Mouse (Mus musculus): ENCODE measurements around the gene Gm28047. TPM values are rescaled to one million over a fixed set of nuclear protein-coding genes. Genes with fewer than 3 reads are reported as not detected.
"Not testable (repeated sequence)": the region's sequence is repeated elsewhere in the genome, so short reads cannot be mapped to it uniquely, and the experiment has no call there.

The Gm28047 gene
- polyA plus RNA-seq, 1 experiment from 2014 or later: not detected

- TF ChIP-seq CTCF (IDR thresholded peaks at IDR 0.05; ENCODE audit: low read depth): no peak
- peak overlapping the region; percentile 77 for H3K4me3 ChIP-seq (ENCODE audit: low read depth, low read length)
- WGBS: 82% methylated on average over 8 of the region's 8 CpGs
- H3K9me3 ChIP-seq (ENCODE audit: low read depth, low read length): no peaks in the 10 kb centered on the region
- DNase-seq (no peak), ATAC-seq (ENCODE audit: insufficient read depth) (no peak)
- H3K27ac ChIP-seq (ENCODE audit: low read depth): no peak overlapping the region
- H3K36me3 ChIP-seq (ENCODE audit: insufficient read depth): peaks cover 48% of the 10 kb centered on the region
- peak overlapping the region; percentile 63 for H3K4me2 ChIP-seq
- peak overlapping the region; percentile 16 for H3K9ac ChIP-seq
- H3K4me1 ChIP-seq (ENCODE audit: insufficient read depth): peaks cover 16% of the 10 kb centered on the region
- no peaks in the 10 kb centered on the region for H3K27me3 ChIP-seq (ENCODE audit: insufficient read depth, low read length)
Measured at GRCm38 (mm10) chr15:102669571-102669970, 44.7 kb upstream of the Gm28047 start.

GRCm38 (mm10) chr15:102665494-102665893 is 40.6 kb upstream of the Gm28047 start:
- 0 out of 2 replicates have a peak, but pooled peaks have one; percentile 22 for ATAC-seq (ENCODE audit: insufficient read depth)
- Histone ChIP-seq H3K9ac (no peak overlapping the region), H3K27ac (ENCODE audit: low read depth) (0 out of 2 replicates have a peak overlapping the region, but pooled peaks have one; percentile 40), H3K4me1 (ENCODE audit: insufficient read depth) (peaks cover 7% of the 10 kb centered on the region), H3K27me3 (ENCODE audit: insufficient read depth, low read length) (no peaks in the 10 kb centered on the region), H3K36me3 (ENCODE audit: insufficient read depth) (peaks cover 85% of the 10 kb centered on the region), H3K9me3 (ENCODE audit: low read depth, low read length) (no peaks in the 10 kb centered on the region), H3K4me3 (ENCODE audit: low read depth, low read length) (no peak overlapping the region), H3K4me2 (no peak overlapping the region)
- peak; percentile 84 for TF ChIP-seq CTCF (IDR thresholded peaks at IDR 0.05; ENCODE audit: low read depth)
- peak; percentile 77 for DNase-seq
- WGBS: 39% methylated on average over 4 of the region's 4 CpGs

- Histone ChIP-seq H3K4me3 (ENCODE audit: low read depth, low read length) (no peak overlapping the region), H3K27me3 (ENCODE audit: insufficient read depth, low read length) (no peaks in the 10 kb centered on the region), H3K4me2 (no peak overlapping the region), H3K36me3 (ENCODE audit: insufficient read depth) (peaks cover 86% of the 10 kb centered on the region), H3K4me1 (ENCODE audit: insufficient read depth) (no peaks in the 10 kb centered on the region), H3K27ac (ENCODE audit: low read depth) (no peak overlapping the region), H3K9ac (no peak overlapping the region), H3K9me3 (ENCODE audit: low read depth, low read length) (no peaks in the 10 kb centered on the region)
- TF ChIP-seq CTCF (IDR thresholded peaks at IDR 0.05; ENCODE audit: low read depth): no peak
- WGBS: 86% methylated on average over 8 of the region's 8 CpGs
- ATAC-seq (ENCODE audit: insufficient read depth) (no peak), DNase-seq (no peak)
Measured at GRCm38 (mm10) chr15:102663825-102664224, 39.0 kb upstream of the Gm28047 start.

- not testable (repeated sequence) for H3K4me1 ChIP-seq (ENCODE audit: insufficient read depth); H3K27me3 ChIP-seq (ENCODE audit: insufficient read depth, low read length); ATAC-seq (ENCODE audit: insufficient read depth); H3K27ac ChIP-seq (ENCODE audit: low read depth); H3K4me2 ChIP-seq; H3K9me3 ChIP-seq (ENCODE audit: low read depth, low read length); H3K4me3 ChIP-seq (ENCODE audit: low read depth, low read length); H3K9ac ChIP-seq
- peaks cover 76% of the 10 kb centered on the region for H3K36me3 ChIP-seq (ENCODE audit: insufficient read depth)
- no CpG with 5 or more reads among the region's 2 CpGs for WGBS
- DNase-seq: peak; percentile 63
Measured at GRCm38 (mm10) chr15:102662601-102663000, 37.7 kb upstream of the Gm28047 start.

- Histone ChIP-seq H3K27ac (ENCODE audit: low read depth) (peak overlapping the region; percentile 97), H3K9me3 (ENCODE audit: low read depth, low read length) (no peaks in the 10 kb centered on the region), H3K36me3 (ENCODE audit: insufficient read depth) (peaks cover 29% of the 10 kb centered on the region), H3K27me3 (ENCODE audit: insufficient read depth, low read length) (no peaks in the 10 kb centered on the region), H3K4me3 (ENCODE audit: low read depth, low read length) (no peak overlapping the region), H3K4me2 (peak overlapping the region; percentile 21; the same call in 1 of the 2 replicates), H3K4me1 (ENCODE audit: insufficient read depth) (peaks cover 14% of the 10 kb centered on the region), H3K9ac (no peak overlapping the region)
- TF ChIP-seq CTCF (IDR thresholded peaks at IDR 0.05; ENCODE audit: low read depth): no peak
- 24% methylated on average over 3 of the region's 3 CpGs for WGBS
- DNase-seq (peak; percentile 50), ATAC-seq (ENCODE audit: insufficient read depth) (peak; percentile 28)
Measured at GRCm38 (mm10) chr15:102657926-102658381, 33.1 kb upstream of the Gm28047 start.

- 5% methylated on average over 4 of the region's 4 CpGs for WGBS
- no peak for TF ChIP-seq CTCF (IDR thresholded peaks at IDR 0.05; ENCODE audit: low read depth)
- no peaks in the 10 kb centered on the region for H3K9me3 ChIP-seq (ENCODE audit: low read depth, low read length)
- 0 out of 2 replicates have a peak overlapping the region, but pooled peaks have one; percentile 5 for H3K9ac ChIP-seq
- no peak overlapping the region for H3K4me3 ChIP-seq (ENCODE audit: low read depth, low read length)
- peak overlapping the region; percentile 97 for H3K27ac ChIP-seq (ENCODE audit: low read depth)
- ATAC-seq (ENCODE audit: insufficient read depth) (peak; percentile 92), DNase-seq (peak; percentile 85)
- H3K36me3 ChIP-seq (ENCODE audit: insufficient read depth): peaks cover 17% of the 10 kb centered on the region
- H3K27me3 ChIP-seq (ENCODE audit: insufficient read depth, low read length): no peaks in the 10 kb centered on the region
- H3K4me2 ChIP-seq: peak overlapping the region; percentile 21; the same call in 1 of the 2 replicates
- peaks cover 14% of the 10 kb centered on the region for H3K4me1 ChIP-seq (ENCODE audit: insufficient read depth)
Measured at GRCm38 (mm10) chr15:102656658-102657057, 31.8 kb upstream of the Gm28047 start.

GRCm38 (mm10) chr15:102651928-102652660 is 27.2 kb upstream of the Gm28047 start:
- 81% methylated on average over 8 of the region's 9 CpGs for WGBS
- H3K27me3 ChIP-seq (ENCODE audit: insufficient read depth, low read length); H3K9me3 ChIP-seq (ENCODE audit: low read depth, low read length); H3K9ac ChIP-seq; H3K4me3 ChIP-seq (ENCODE audit: low read depth, low read length); H3K4me1 ChIP-seq (ENCODE audit: insufficient read depth); DNase-seq; H3K4me2 ChIP-seq; ATAC-seq (ENCODE audit: insufficient read depth); H3K27ac ChIP-seq (ENCODE audit: low read depth); H3K36me3 ChIP-seq (ENCODE audit: insufficient read depth): not testable (repeated sequence)

Measured in lung, embryonic 14.5 days (tissue).